Mouse (Mus musculus): Measurements from ENCODE around the gene Isyna1. TPM values are rescaled to one million over a fixed set of nuclear protein-coding genes. Genes with fewer than 3 reads are reported as not detected.

Gene Isyna1
- polyA plus RNA-seq, 1 experiment from 2014 or later: 150 TPM

DNA sequence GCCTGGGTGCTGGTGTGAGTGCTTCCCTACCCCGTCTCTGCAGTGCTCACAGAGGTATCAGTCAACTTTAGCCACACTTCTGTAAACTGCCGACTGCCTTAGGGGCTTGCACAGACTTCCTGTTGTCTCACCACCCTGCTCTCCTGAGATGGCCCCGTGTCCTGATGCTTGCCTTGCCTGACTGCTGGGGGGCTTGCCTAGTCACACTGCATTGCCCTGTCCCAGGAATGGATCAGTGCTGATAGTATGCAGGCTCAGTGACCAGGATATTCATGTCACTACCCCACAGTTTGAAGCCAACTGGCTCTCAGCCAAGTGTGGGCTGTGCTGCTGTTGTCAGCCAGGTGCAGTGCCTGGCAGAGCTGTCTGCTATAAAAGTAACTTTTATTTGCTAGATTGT lies 28.6 kb upstream of the Isyna1 start:
- Histone ChIP-seq H3K9me3 (ENCODE audit: control insufficient read depth, low read length) (no peaks in the 10 kb centered on the region), H3K27ac (ENCODE audit: low read depth, low read length) (no peak overlapping the region), H3K36me3 (ENCODE audit: control insufficient read depth, insufficient read depth, low read length) (no peaks in the 10 kb centered on the region), H3K4me3 (ENCODE audit: low read length) (no peak overlapping the region), H3K9ac (ENCODE audit: low read depth, low read length) (no peak overlapping the region), H3K4me1 (ENCODE audit: control insufficient read depth, insufficient read depth, low read depth, low read length) (peaks cover 3% of the 10 kb centered on the region), H3K27me3 (replicated peaks; ENCODE audit: control insufficient read depth, insufficient read depth, low read length) (no peaks in the 10 kb centered on the region), H3K4me2 (ENCODE audit: low read length) (no peak overlapping the region)
- ATAC-seq: no peak
- WGBS: 55% methylated on average over 3 of the region's 3 CpGs

DNA sequence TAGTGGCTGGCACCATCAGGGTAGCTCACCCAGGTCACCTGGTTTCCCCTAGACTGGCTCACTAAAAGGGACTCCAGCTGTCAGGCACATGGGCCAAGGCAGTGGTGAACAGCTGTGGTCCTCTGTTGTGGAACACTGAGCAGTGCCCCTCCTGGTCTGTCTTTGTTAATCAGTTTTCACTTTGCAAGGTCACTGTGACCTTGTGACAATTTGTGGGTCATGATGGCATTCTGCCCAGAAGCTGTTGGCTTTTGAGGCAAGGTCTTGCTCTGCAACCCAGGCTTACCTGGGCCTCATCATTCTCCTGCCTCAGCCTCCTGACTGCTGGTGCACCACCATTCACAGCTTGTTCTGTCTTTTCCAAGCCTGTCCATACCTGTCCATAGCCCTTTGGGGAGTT lies 23.8 kb upstream of the Isyna1 start:
- no peak overlapping the region for H3K4me3 ChIP-seq (ENCODE audit: low read length)
- no peak for ATAC-seq
- H3K9ac ChIP-seq (ENCODE audit: low read depth, low read length): no peak overlapping the region
- no peak overlapping the region for H3K4me2 ChIP-seq (ENCODE audit: low read length)
- no peak overlapping the region; the same call in 1 of the 2 replicates for H3K27ac ChIP-seq (ENCODE audit: low read depth, low read length)
- H3K27me3 ChIP-seq (replicated peaks; ENCODE audit: control insufficient read depth, insufficient read depth, low read length): no peaks in the 10 kb centered on the region
- H3K9me3 ChIP-seq (ENCODE audit: control insufficient read depth, low read length): no peaks in the 10 kb centered on the region
- H3K36me3 ChIP-seq (ENCODE audit: control insufficient read depth, insufficient read depth, low read length): peaks cover 6% of the 10 kb centered on the region; the same call in 1 of the 2 replicates
- no peaks in the 10 kb centered on the region; the same call in none of the 2 replicates for H3K4me1 ChIP-seq (ENCODE audit: control insufficient read depth, insufficient read depth, low read depth, low read length)

DNA sequence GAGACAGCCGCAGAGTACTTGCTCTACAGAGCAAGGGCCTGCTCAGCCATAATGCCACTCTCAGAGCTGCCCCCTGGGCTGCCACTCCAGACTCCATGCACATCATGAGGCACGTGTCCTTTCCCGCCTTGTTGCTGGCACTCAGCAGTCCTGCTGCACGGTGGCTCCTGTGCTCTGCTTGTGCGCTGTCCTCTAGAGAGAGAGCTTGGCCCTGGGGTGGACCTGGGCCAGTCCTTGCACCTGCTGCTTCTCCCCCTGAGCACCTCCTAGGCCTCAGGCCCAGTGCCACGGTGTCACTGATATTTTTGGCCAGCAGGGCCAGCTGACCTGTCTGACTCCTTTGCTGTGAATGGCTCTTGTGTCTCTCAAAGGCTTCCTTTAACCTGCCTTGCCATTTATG lies 23.2 kb upstream of the Isyna1 start:
- H3K4me1 ChIP-seq (ENCODE audit: control insufficient read depth, insufficient read depth, low read depth, low read length): no peaks in the 10 kb centered on the region; the same call in 1 of the 2 replicates
- no peak overlapping the region for H3K4me2 ChIP-seq (ENCODE audit: low read length)
- H3K27me3 ChIP-seq (replicated peaks; ENCODE audit: control insufficient read depth, insufficient read depth, low read length): no peaks in the 10 kb centered on the region
- H3K9ac ChIP-seq (ENCODE audit: low read depth, low read length): no peak overlapping the region
- H3K4me3 ChIP-seq (ENCODE audit: low read length): no peak overlapping the region
- WGBS: 82% methylated on average over 6 of the region's 6 CpGs
- peak overlapping the region; percentile 7; the same call in 1 of the 2 replicates for H3K27ac ChIP-seq (ENCODE audit: low read depth, low read length)
- H3K9me3 ChIP-seq (ENCODE audit: control insufficient read depth, low read length): no peaks in the 10 kb centered on the region
- no peak for ATAC-seq
- peaks cover 7% of the 10 kb centered on the region; the same call in 1 of the 2 replicates for H3K36me3 ChIP-seq (ENCODE audit: control insufficient read depth, insufficient read depth, low read length)

DNA sequence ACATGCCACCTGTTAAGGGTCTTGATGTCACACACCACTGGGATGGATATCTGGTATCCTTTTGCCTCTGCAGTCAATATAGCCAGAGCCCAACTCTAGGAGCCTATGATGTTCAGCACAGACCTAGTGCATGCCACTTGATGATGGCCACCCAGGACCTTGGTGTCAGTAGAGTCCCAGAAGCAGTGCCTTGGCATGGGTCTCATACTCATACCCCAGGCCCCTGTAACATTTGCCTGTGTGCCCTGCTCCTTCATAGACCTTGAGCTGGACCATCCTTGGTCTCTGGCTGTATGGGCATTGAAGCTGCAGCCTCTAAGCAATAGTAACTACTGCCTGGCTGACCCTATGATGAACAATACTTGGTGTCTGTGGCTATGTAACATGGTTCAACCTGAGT lies 19.9 kb upstream of the Isyna1 start:
- Histone ChIP-seq H3K27ac (ENCODE audit: low read depth, low read length) (no peak overlapping the region), H3K9me3 (ENCODE audit: control insufficient read depth, low read length) (no peaks in the 10 kb centered on the region), H3K4me3 (ENCODE audit: low read length) (no peak overlapping the region), H3K9ac (ENCODE audit: low read depth, low read length) (no peak overlapping the region), H3K36me3 (ENCODE audit: control insufficient read depth, insufficient read depth, low read length) (peaks cover 15% of the 10 kb centered on the region), H3K27me3 (replicated peaks; ENCODE audit: control insufficient read depth, insufficient read depth, low read length) (no peaks in the 10 kb centered on the region), H3K4me2 (ENCODE audit: low read length) (no peak overlapping the region), H3K4me1 (ENCODE audit: control insufficient read depth, insufficient read depth, low read depth, low read length) (no peaks in the 10 kb centered on the region; the same call in 1 of the 2 replicates)
- ATAC-seq: no peak

DNA sequence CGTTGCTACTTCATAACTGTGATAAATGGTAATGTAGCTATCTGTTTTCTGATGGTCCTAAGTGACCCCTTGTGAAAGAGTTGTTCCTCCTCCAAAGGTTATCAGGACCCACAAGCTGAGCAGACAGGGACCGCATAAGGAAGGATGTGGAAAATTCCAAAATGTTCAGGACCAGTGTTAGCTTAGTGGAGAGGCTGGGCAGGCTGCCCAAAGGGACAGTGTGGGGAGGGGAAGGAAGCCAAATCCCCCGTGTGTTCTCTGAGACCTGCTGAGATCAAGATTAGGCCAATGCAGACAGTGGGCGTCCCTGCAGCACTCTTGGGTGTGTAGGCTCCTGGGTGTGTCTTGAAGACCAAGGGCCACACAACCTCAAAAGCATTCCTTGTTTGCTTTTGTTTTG lies 19.3 kb upstream of the Isyna1 start:
- whole genome bisulfite sequencing: 76% methylated on average over 4 of the region's 4 CpGs
- no peaks in the 10 kb centered on the region; the same call in 1 of the 2 replicates for H3K4me1 ChIP-seq (ENCODE audit: control insufficient read depth, insufficient read depth, low read depth, low read length)

DNA sequence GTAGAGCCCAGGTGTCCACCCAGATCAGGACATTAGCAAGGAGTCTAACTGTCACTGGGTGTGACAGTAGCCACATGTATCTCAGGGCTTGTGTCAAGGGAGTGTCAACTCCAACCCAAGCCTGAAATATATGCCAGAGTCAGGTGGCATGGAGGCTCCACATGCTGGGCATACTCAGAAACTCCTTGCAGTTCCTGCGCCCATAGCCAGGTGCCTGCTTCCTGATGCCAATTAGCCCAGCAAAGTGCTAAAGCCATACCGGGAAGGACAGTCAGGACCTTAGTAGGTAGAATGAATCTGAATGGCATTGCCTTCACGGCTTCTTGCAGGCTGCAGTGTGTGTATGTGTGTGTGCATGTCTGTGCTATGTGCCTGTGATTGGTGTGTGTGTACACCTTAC lies 17.0 kb upstream of the Isyna1 start:
- ATAC-seq: no peak
- Histone ChIP-seq H3K4me2 (ENCODE audit: low read length) (no peak overlapping the region), H3K27me3 (replicated peaks; ENCODE audit: control insufficient read depth, insufficient read depth, low read length) (no peaks in the 10 kb centered on the region), H3K9ac (ENCODE audit: low read depth, low read length) (no peak overlapping the region), H3K27ac (ENCODE audit: low read depth, low read length) (no peak overlapping the region), H3K4me1 (ENCODE audit: control insufficient read depth, insufficient read depth, low read depth, low read length) (no peaks in the 10 kb centered on the region), H3K36me3 (ENCODE audit: control insufficient read depth, insufficient read depth, low read length) (peaks cover 28% of the 10 kb centered on the region), H3K4me3 (ENCODE audit: low read length) (no peak overlapping the region), H3K9me3 (ENCODE audit: control insufficient read depth, low read length) (no peaks in the 10 kb centered on the region)
- 87% methylated on average over 3 of the region's 3 CpGs for WGBS

More for the DNA sequence above, 19.3 kb upstream of the Isyna1 start:
- Histone ChIP-seq H3K27me3 (replicated peaks; ENCODE audit: control insufficient read depth, insufficient read depth, low read length) (no peaks in the 10 kb centered on the region), H3K36me3 (ENCODE audit: control insufficient read depth, insufficient read depth, low read length) (peaks cover 16% of the 10 kb centered on the region), H3K4me3 (ENCODE audit: low read length) (no peak overlapping the region), H3K9ac (ENCODE audit: low read depth, low read length) (no peak overlapping the region), H3K27ac (ENCODE audit: low read depth, low read length) (no peak overlapping the region), H3K9me3 (ENCODE audit: control insufficient read depth, low read length) (no peaks in the 10 kb centered on the region), H3K4me2 (ENCODE audit: low read length) (no peak overlapping the region)
- ATAC-seq: no peak

DNA sequence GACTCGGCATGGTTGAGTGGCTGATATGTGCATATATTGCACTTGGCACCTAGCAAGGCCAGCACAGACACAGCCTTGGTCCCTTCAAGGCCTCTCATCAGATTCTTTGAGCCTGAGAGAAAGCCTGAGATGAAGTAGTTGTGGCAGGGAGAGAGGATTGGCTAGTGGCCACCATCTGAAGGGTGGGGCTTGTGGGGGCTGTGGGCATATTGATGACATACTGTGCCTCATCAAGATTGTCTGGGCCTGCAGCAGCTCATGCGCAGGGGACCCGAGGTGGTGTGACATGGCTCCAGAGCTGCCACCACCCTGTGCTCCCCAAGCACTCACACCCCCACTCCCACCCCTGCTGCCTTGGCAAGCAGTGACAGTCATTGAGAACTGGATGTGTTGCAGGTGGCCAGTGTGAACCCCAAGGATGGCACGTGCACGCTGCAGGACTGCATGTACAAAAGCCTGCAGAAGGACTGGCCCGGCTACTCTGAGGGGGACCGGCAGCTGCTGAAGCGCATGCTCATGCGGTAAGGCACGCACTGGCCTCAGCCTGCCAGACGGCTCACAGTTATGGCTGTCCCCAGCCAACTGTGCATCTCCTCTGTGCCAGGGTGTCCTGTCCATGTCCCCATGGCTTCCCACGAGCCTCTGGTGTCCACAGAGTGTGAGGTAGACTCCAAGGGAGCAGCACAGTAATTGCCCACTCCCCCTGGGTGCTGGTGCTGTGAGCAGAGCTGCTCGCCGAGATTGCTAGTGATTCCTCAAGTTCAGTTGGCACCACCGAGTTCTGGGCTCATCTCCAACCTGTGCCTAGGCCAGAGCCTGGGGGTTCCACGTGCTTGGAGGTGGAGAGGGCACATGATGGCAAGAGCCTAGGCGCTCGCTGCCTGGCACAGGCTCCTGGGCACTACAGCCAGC lies 10.4 kb upstream of the Isyna1 start:
- no peaks in the 10 kb centered on the region for H3K27me3 ChIP-seq (replicated peaks; ENCODE audit: control insufficient read depth, insufficient read depth, low read length)
- no peaks in the 10 kb centered on the region for H3K9me3 ChIP-seq (ENCODE audit: control insufficient read depth, low read length)
- ATAC-seq: peak; percentile 35
- no peak overlapping the region; the same call in 1 of the 2 replicates for H3K27ac ChIP-seq (ENCODE audit: low read depth, low read length)
- no peak overlapping the region for H3K4me2 ChIP-seq (ENCODE audit: low read length)
- no peaks in the 10 kb centered on the region for H3K4me1 ChIP-seq (ENCODE audit: control insufficient read depth, insufficient read depth, low read depth, low read length)
- H3K4me3 ChIP-seq (ENCODE audit: low read length): no peak overlapping the region
- peaks cover 38% of the 10 kb centered on the region for H3K36me3 ChIP-seq (ENCODE audit: control insufficient read depth, insufficient read depth, low read length)
- H3K9ac ChIP-seq (ENCODE audit: low read depth, low read length): no peak overlapping the region
- 84% methylated on average over 18 of the region's 18 CpGs for WGBS

DNA sequence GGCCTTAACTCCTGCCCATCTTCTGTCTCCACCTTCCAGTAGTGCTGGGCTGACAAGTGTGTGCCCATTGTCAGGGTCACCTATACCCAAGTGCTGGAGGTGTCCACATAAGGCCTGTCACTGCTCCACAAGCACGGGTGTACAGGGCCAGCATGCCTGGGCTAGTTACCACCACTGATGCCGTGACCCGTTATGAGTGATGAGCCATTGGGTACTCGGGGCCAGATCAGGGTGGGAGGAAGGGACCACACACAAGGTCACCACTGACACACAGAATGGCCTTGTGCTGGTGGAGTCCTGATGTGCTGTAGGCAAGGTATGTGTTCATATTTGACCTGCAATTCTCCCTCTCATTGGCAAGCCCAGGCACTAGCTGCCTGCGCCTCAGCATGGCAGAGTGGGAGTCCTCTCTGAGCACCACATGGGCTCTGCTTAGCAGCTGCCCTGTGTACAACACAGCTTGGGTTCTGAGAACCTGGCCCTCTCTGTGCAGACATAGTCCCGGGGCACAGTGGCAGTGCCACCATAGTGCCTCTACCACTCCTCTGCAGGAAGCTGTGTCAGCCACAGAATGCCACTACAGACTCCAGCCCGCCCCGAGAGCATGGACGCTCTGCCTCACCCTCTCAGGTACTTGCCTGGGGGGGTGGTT lies 9.4 kb upstream of the Isyna1 start:
- 90% methylated on average over 6 of the region's 9 CpGs for WGBS
- Histone ChIP-seq H3K27ac (ENCODE audit: low read depth, low read length) (no peak overlapping the region), H3K4me3 (ENCODE audit: low read length) (no peak overlapping the region), H3K4me2 (ENCODE audit: low read length) (no peak overlapping the region), H3K4me1 (ENCODE audit: control insufficient read depth, insufficient read depth, low read depth, low read length) (no peaks in the 10 kb centered on the region), H3K9me3 (ENCODE audit: control insufficient read depth, low read length) (no peaks in the 10 kb centered on the region), H3K36me3 (ENCODE audit: control insufficient read depth, insufficient read depth, low read length) (peaks cover 34% of the 10 kb centered on the region), H3K9ac (ENCODE audit: low read depth, low read length) (no peak overlapping the region), H3K27me3 (replicated peaks; ENCODE audit: control insufficient read depth, insufficient read depth, low read length) (no peaks in the 10 kb centered on the region)
- peak; percentile 34 for ATAC-seq

DNA sequence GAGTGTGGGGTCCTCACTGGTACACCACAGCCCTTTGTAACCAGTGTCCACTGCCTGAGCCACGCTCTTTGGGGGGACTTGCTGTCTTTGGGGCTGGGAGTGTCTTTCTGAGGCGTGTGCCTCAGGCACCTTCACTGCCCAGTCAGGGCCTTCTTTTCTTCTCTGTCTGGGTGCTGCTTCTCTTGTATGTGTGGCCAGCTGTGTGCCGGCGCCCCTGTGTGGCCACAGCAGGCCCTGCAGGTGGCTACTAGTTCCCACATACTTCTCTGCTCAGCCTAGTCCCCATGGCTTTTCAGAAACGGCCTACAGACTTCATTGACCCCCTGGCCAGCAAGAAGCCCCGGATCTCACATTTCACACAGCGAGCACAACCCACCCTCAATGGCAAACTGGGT lies 8.9 kb upstream of the Isyna1 start:
- H3K4me2 ChIP-seq (ENCODE audit: low read length): no peak overlapping the region
- H3K9me3 ChIP-seq (ENCODE audit: control insufficient read depth, low read length): no peaks in the 10 kb centered on the region
- no peak overlapping the region for H3K27ac ChIP-seq (ENCODE audit: low read depth, low read length)
- H3K9ac ChIP-seq (ENCODE audit: low read depth, low read length): no peak overlapping the region
- WGBS: 39% methylated on average over 7 of the region's 7 CpGs
- ATAC-seq: peak; percentile 50
- no peaks in the 10 kb centered on the region for H3K27me3 ChIP-seq (replicated peaks; ENCODE audit: control insufficient read depth, insufficient read depth, low read length)
- H3K4me1 ChIP-seq (ENCODE audit: control insufficient read depth, insufficient read depth, low read depth, low read length): no peaks in the 10 kb centered on the region
- H3K36me3 ChIP-seq (ENCODE audit: control insufficient read depth, insufficient read depth, low read length): peaks cover 31% of the 10 kb centered on the region
- H3K4me3 ChIP-seq (ENCODE audit: low read length): no peak overlapping the region
